In the genomic region with DNA sequence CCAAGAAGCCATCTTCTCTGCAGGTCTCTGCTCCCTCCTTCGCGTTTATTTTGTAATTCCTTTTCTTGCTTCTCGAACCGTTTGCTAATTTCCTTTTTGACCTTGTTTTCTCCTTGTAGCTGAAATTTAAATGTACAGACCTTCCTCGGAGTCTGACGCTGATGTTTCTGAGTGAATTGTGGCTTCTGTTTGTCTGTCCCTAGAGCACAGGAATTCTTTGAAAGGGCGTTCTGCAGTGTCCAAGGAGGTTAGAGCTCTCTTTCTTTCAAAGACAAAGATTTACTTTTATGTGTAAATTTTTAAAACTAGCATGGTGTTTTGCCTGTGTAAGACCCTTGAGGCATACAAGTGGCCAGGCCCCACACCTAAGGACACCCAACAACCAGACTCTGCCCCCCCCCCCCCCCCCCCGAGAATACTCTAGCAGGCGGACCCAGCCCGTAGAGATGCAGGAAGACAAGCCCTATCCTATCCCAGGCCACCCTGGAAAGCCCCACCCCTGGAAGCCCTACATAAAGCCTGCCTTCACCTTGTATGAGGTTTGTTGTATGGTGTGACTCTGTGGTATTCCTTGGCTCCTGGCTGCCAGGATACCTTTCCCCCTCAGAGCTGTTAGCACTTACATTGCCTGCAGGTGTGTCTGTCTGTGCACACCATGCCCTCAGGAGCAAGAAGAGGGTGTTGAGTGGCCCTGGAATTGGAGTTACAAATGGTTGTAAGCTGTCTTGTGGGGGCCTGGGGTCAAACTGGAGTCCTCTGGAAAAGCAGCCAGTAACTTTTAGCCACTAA, we compare ENCODE assay signal across 35 mouse cellular contexts. TPM values are rescaled to one million over a fixed set of nuclear protein-coding genes. Genes with fewer than 3 reads are reported as not detected.
"Had no signal": no experiment of that assay in that cellular context is flagged by ENCODE, and none has a peak within 500 bp of the region (broad histone marks: within the 10 kb centered on the region; RNA-seq: fewer than 3 reads in every experiment).

No protein-coding gene starts in this region.

- H3K9me3 ChIP-seq: heart, embryonic 13.5 days; heart, embryonic 15.5 days; hindbrain, embryonic 13.5 days; hindbrain, embryonic 15.5 days; kidney, embryonic 15.5 days; limb, embryonic 10.5 days; limb, embryonic 12.5 days; liver, embryonic 13.5 days; liver, embryonic 15.5 days had no signal

- H3K4me2 ChIP-seq: heart, embryonic 11.5 days; heart, embryonic 13.5 days; heart, embryonic 15.5 days; hindbrain, embryonic 13.5 days; hindbrain, embryonic 15.5 days; kidney, embryonic 15.5 days; limb, embryonic 12.5 days; liver, embryonic 11.5 days; liver, embryonic 13.5 days; liver, embryonic 15.5 days had no signal

- DNase-seq: gastrocnemius, postnatal 14 days; gastrocnemius, postnatal 36 days; heart, adult 11 months; heart, adult 2 months; heart, postnatal 14 days; kidney, adult 11 months; liver, embryonic 13.5 days had no signal

- H3K4me1 ChIP-seq: heart, embryonic 13.5 days; heart, embryonic 15.5 days; kidney, embryonic 15.5 days; limb, embryonic 10.5 days; limb, embryonic 12.5 days; liver, embryonic 13.5 days; liver, embryonic 15.5 days had no signal

- H3K4me3 ChIP-seq: heart, adult 2 months; heart, embryonic 13.5 days; heart, embryonic 15.5 days; hindbrain, embryonic 13.5 days; hindbrain, embryonic 15.5 days; kidney, embryonic 15.5 days; layer of hippocampus, adult 2 months; left cerebral cortex, adult 2 months; limb, embryonic 10.5 days; limb, embryonic 12.5 days; liver, embryonic 13.5 days; liver, embryonic 15.5 days had no signal

- H3K9ac ChIP-seq: heart, embryonic 13.5 days; heart, embryonic 15.5 days; hindbrain, embryonic 13.5 days; hindbrain, embryonic 15.5 days; kidney, embryonic 15.5 days; limb, embryonic 12.5 days; liver, embryonic 13.5 days; liver, embryonic 15.5 days had no signal

- H3K27ac ChIP-seq: heart, adult 2 months; heart, embryonic 13.5 days; heart, embryonic 15.5 days; hindbrain, embryonic 13.5 days; hindbrain, embryonic 15.5 days; hindbrain, postnatal 0 days; kidney, embryonic 15.5 days; kidney, postnatal 0 days; layer of hippocampus, adult 2 months; left cerebral cortex, adult 2 months; limb, embryonic 10.5 days; limb, embryonic 12.5 days; liver, embryonic 13.5 days; liver, embryonic 15.5 days had no signal

- ATAC-seq: intestine, embryonic 16.5 days had no signal

- H3K36me3 ChIP-seq: heart, embryonic 13.5 days; heart, embryonic 15.5 days; hindbrain, embryonic 13.5 days; hindbrain, embryonic 15.5 days; kidney, embryonic 15.5 days; limb, embryonic 10.5 days; limb, embryonic 12.5 days; liver, embryonic 13.5 days; liver, embryonic 15.5 days had no signal

RNA-seq across cellular contexts. Expression of a gene that starts 15.4 kb away (rescaled TPM):
- total RNA-seq: gastrocnemius, adult 8-10 months; gastrocnemius, postnatal 14 days; gastrocnemius, postnatal 36 days; heart, adult 2 months; heart, postnatal 14 days; heart, postnatal 36 days; hematopoietic stem cell, adult 5-6 weeks; hindbrain, postnatal 0 days; layer of hippocampus, adult 2 months; layer of hippocampus, postnatal 14 days; layer of hippocampus, postnatal 36 days; left cerebral cortex, adult 2 months; left cerebral cortex, postnatal 14 days; left cerebral cortex, postnatal 36 days had no signal
- polyA plus RNA-seq: heart, adult 2 months; heart, embryonic 11.5 days; heart, embryonic 13.5 days; heart, embryonic 15.5 days; heart, postnatal 0 days; hindbrain, embryonic 11.5 days; hindbrain, embryonic 13.5 days; hindbrain, postnatal 0 days; intestine, embryonic 14.5 days; intestine, embryonic 16.5 days; kidney, adult 2 months; kidney, embryonic 15.5 days; kidney, postnatal 0 days; limb, embryonic 10.5 days; limb, embryonic 12.5 days; limb, embryonic 14.5 days; liver, embryonic 11.5 days; liver, embryonic 13.5 days; liver, embryonic 15.5 days had no signal

RNA-seq across cellular contexts. Expression of a gene that starts 19.5 kb away (rescaled TPM):
- total RNA-seq: gastrocnemius, adult 8-10 months; gastrocnemius, postnatal 14 days; gastrocnemius, postnatal 36 days; heart, adult 2 months; heart, postnatal 14 days; heart, postnatal 36 days; hindbrain, postnatal 0 days; layer of hippocampus, adult 2 months; layer of hippocampus, postnatal 14 days; layer of hippocampus, postnatal 36 days; left cerebral cortex, adult 2 months; left cerebral cortex, postnatal 14 days; left cerebral cortex, postnatal 36 days had no signal
- polyA plus RNA-seq: gonadal fat pad, adult 2 months; heart, adult 2 months; heart, embryonic 11.5 days; heart, embryonic 13.5 days; heart, embryonic 15.5 days; heart, postnatal 0 days; hindbrain, embryonic 11.5 days; hindbrain, embryonic 15.5 days; intestine, embryonic 14.5 days; intestine, embryonic 16.5 days; kidney, adult 2 months; kidney, postnatal 0 days; limb, embryonic 12.5 days; liver, embryonic 11.5 days; liver, embryonic 13.5 days had no signal

RNA-seq across cellular contexts. Expression of a gene that starts 30.2 kb away (rescaled TPM):
- total RNA-seq: gastrocnemius, adult 8-10 months; hematopoietic stem cell, adult 5-6 weeks had no signal
